Mouse (Mus musculus): Measurements from ENCODE around the gene Pole3. TPM values are rescaled to one million over a fixed set of nuclear protein-coding genes. Genes with fewer than 3 reads are reported as not detected.

Pole3 gene
- 42.2 and 44.0 TPM in 2 replicates for polyA plus RNA-seq (2012; rRNA removed)

GRCm38 (mm10) chr4:62524651-62525488 lies at the start of gene Pole3, which contains the start of gene 4933430I17Rik:
Gene Pole3 (minus strand): TSS chr4:62525068.
Gene 4933430I17Rik (plus strand): TSS chr4:62525369.

GRCm38 (mm10) chr4:62559797-62560329 lies 35.0 kb upstream of the Pole3 start, which contains the start of gene Rgs3:
Gene Rgs3 (plus strand): TSS chr4:62559847.

GRCm38 (mm10) chr4:62519849-62520233 lies 5.0 kb downstream of the Pole3 start, which contains the start of gene Alad:
Gene Alad (minus strand): TSS chr4:62519918.

GRCm38 (mm10) chr4:62503374-62503970 lies 21.4 kb downstream of the Pole3 start, which contains the start of gene Hdhd3:
Gene Hdhd3 (minus strand): TSS chr4:62503467.

GRCm38 (mm10) chr4:62479937-62480708 lies 44.7 kb downstream of the Pole3 start, which contains the start of gene Bspry:
Gene Bspry (plus strand): TSS chr4:62480053.

Other genes starting within 250 kb of the Pole3 start
- 20.4 and 21.0 TPM in 2 replicates for gene Fkbp15, start 164.5 kb downstream of the Pole3 start, polyA plus RNA-seq (2012; rRNA removed)
- gene Slc31a1, start 164.3 kb downstream of the Pole3 start, polyA plus RNA-seq (2012; rRNA removed) = 28.4 and 32.3 TPM in 2 replicates
- 81.5 and 86.7 TPM in 2 replicates for gene Cdc26, start 116.4 kb downstream of the Pole3 start, polyA plus RNA-seq (2012; rRNA removed)
- gene Prpf4, start 116.3 kb downstream of the Pole3 start, polyA plus RNA-seq (2012; rRNA removed) = 21.0 and 21.3 TPM in 2 replicates
- 0.71 and 0.98 TPM in 2 replicates for gene Rnf183, start 89.8 kb downstream of the Pole3 start, polyA plus RNA-seq (2012; rRNA removed)
- gene Wdr31, start 54.2 kb downstream of the Pole3 start, polyA plus RNA-seq (2012; rRNA removed) = 11.2 and 11.9 TPM in 2 replicates
- gene Bspry, start 45.0 kb downstream of the Pole3 start, polyA plus RNA-seq (2012; rRNA removed) = 0.89 and 0.91 TPM in 2 replicates
- gene Hdhd3, start 21.6 kb downstream of the Pole3 start, polyA plus RNA-seq (2012; rRNA removed) = 5.5 and 5.7 TPM in 2 replicates
- gene Alad, start 5.2 kb downstream of the Pole3 start, polyA plus RNA-seq (2012; rRNA removed) = 39.6 and 50.1 TPM in 2 replicates
- 0.66 and 0.76 TPM in 2 replicates for gene 4933430I17Rik, start 301 bp upstream of the Pole3 start, polyA plus RNA-seq (2012; rRNA removed)
- 51.0 and 58.9 TPM in 2 replicates for gene Rgs3, start 34.8 kb upstream of the Pole3 start, polyA plus RNA-seq (2012; rRNA removed)

Measured in central nervous system, embryonic 18 days (tissue).